Mouse (Mus musculus): ENCODE measurements around the gene Rab20.
A peak's percentile ranks its signal among the peaks of the same experiment; 100 is the strongest.

GRCm38 (mm10) chr8:11506802-11507201, 28.3 kb upstream of the Rab20 start:
- TF ChIP-seq CTCF (IDR thresholded peaks at IDR 0.05; ENCODE audit: extremely low read depth, insufficient read depth, insufficient read length, insufficient replicate concordance) = peak; percentile 73; the same call in 1 of the 2 replicates
- TF ChIP-seq POLR2A (IDR thresholded peaks at IDR 0.05; ENCODE audit: low read depth, low read length) = no peak

All from spleen, adult 2 months (tissue).